Mouse (Mus musculus) brain, embryonic 14.5 days (tissue): ENCODE measurements around the gene Smim7. TPM values are rescaled to one million over a fixed set of nuclear protein-coding genes. Genes with fewer than 3 reads are reported as not detected.

ENCODE experiments used
- DNase-seq: peaks from one replicate; pipeline ENCODE4 v3.0.0-alpha.2; 2011; ENCODE audit warnings: low read depth
- CTCF ChIP-seq: fragments of 200-500 bp; IDR thresholded peaks from 2 replicates; pipeline ENCODE4 v1.5.1; 2012; ENCODE audit warnings: inconsistent platforms, mild to moderate bottlenecking, moderate library complexity, borderline replicate concordance; ENCODE audit not compliant: insufficient read depth, insufficient read length; ENCODE audit errors: extremely low read depth
- POLR2A ChIP-seq: fragments of 200-500 bp; IDR thresholded peaks from 2 replicates; pipeline ENCODE4 v1.6.1; 2012; ENCODE audit warnings: mild to moderate bottlenecking, inconsistent platforms, borderline replicate concordance; ENCODE audit not compliant: poor library complexity, insufficient read depth, insufficient read length, severe bottlenecking; ENCODE audit errors: extremely low read depth
- polyA plus RNA-seq: library from polyadenylated mRNA; depleted of rRNA; stranded (reverse); fragments of >200 nt; gene quantifications from 2 replicates; pipeline ENCODE4 v1.2.3, GENCODE M21; 2012

The Smim7 gene
- polyA plus RNA-seq, 1 experiment, result 82.4 TPM

DNA sequence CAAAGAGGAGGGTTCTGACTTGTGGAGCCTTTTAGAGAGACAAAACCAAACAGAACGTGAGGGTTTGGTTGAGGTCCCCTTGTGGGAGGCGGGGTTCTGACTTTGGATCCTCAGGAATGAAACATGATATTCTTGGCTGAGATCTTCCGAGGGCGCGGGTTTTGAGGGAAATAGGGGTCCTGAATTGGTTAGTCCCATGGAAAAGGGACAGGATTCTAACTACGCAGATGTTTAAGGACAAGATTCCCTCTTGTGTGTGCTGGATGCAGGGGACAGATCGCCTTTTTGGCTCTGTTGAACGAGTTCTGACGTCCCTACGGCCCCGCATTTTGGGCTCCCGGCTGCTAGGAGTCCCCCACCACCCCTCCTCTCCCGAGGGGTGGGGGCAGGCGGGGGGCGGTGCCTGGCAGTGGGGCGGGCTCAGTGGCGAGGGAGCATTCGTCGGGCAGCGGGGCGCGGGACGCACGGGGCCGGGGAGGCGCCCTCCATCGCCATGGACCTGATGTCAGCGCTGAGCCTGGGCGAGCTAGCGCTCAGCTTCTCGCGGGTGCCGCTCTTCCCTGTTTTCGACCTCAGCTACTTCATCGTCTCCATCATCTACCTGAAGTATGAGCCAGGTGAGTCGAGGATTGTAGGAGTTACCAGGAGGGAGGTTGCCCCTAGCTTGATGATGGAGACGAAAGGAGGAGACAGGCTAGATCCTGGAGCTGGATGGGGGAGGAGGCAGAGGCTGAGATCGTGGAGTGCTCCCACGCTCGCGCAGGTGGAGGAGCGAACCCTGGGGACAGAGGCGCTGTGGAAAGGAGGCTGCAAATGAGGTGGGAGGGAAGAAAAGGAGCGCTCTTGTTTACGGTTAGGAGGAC is 954 bp upstream of the Smim7 start, which contains the start of gene Tmem38a:
TSS of gene Tmem38a (plus strand) at position 445 of the 863 bp plus-strand sequence.
- DNase-seq, result peak; percentile 76

DNA sequence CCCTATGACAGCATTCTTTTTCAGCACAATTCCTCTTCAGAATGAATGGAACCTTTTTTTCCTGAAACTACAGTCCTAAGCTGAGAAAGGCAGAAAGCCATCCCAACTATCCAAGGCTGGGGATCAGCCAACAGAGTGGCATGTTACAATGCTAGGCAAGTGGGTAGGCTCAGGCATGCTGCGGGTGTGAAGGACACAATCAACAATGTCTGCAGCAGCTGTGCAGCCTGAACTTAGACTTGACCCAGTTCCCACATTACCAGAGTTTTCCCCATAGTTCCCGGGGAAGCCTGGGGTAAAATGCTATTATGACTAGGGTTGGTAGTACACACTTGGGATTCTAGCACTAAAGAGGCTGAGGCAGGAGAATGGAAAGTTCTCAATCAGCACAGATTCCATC is 4.9 kb downstream of the Smim7 start:
- no peak for DNase-seq

More for the DNA sequence above, 954 bp upstream of the Smim7 start, which contains the start of gene Tmem38a:
- TF ChIP-seq CTCF (no peak), POLR2A (peak; percentile 53; the same call in 1 of the 2 replicates)

DNA sequence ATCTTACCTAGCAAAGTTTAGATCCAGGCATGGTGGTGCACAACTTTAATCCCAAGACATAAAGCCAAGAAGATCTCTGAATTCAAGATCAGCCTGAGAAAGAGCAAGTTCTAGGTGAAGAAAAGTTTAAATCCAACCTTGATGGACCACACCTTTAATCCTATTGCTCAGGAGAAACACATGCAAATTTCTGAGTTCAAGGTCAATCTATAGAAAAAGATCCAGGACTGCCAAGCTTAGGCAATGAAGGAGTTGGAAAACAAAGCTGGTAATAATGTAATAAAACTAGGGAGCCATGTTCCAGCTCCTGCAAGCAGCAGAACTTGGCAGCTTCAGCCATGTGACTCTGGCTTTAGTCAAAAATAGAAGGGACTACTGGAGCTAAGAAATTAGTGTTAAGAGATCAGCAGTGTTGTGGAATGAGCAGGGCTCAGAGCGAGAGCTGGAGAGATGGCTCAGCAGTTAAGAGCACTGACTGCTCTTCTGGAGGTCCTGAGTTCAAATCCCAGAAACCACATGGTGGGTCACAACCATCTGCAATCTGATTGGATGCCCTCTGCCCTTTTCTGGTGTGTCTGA is 9.7 kb downstream of the Smim7 start:
- DNase-seq, result no peak
- TF ChIP-seq CTCF, result no peak
- TF ChIP-seq POLR2A, result no peak

More for the DNA sequence above, 4.9 kb downstream of the Smim7 start:
- TF ChIP-seq CTCF (no peak), POLR2A (no peak)

DNA sequence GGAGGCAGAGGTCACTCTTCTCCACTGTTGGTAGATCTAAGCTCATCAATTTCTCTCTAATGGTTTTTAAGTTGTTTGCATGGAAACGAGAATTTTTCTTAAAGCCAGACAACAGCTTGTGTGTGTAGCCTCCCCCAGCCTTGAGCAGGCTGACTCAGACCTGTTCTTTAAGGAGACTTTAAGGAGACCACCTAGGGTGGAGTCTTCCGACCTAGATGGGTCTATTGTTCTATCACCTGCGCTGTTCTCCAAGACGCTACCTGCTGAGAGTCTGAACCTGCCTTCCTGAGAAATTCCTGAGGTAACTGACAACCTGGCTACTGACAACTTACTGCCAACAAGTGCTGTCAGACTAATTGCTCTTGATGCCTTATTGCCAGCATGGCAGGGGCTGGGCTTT is 15.1 kb downstream of the Smim7 start:
- DNase-seq, result no peak
- no peak for TF ChIP-seq CTCF
- no peak for TF ChIP-seq POLR2A

DNA sequence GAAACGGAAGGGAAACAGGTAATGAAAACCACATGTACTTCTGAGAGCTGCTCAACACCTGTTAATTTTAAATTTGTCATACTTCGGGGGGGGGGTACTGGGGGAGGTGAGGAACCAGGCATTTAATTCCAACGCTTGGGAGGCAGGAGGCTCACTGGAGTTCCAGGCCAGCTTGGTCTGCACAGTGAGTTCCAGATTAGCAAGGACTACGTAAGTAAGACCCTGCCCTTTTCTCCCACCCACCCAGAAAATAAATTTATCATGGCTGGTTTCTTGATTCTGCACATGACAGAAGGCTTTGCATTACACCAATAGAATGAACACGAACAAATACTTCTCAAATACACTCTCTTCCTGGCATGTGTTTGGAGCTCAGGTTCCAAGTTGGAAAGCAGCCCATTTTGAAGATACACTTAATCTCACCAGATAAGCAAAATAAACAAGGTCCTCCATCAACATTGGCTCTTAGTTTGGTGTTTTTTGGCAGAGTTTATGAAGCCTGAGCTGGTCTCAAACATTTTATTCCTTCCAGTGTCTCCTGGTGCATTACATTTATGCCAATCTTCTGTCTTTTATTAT is 21.5 kb downstream of the Smim7 start:
- peak; percentile 54 for DNase-seq
- no peak for TF ChIP-seq POLR2A
- no peak for TF ChIP-seq CTCF

DNA sequence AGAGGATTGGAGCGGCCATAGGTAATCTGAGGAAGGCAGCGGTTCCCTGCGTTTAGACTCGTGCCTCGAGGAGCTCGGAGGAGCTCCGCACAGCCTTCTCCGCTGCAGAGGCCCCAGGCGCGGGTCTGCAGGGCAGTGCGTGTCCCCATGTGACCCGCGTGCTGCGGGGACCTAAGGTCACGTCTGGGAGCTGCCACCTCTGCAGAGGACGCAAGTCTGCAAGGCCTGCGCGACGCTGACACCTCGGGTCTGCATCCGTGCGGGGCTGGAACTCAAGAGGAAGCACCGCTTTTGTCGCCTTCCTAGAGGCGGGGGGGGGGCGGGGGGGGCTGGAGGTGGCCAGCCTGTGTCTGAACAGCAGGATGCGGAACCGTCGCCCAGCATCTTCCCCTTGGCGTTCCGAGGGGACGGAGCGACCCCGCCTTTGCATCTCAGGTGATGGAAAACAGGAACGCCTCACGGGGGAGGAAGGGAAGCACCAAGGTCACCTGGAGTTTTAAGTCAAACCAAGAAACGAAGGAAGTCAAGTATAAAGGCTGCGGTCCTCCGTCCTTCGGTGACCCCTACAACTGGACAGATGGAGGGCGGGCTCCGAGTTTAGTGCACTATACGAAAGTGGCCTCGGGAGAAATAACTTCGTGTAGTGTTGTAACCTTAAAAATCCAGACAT is 22.1 kb downstream of the Smim7 start:
- no peak for TF ChIP-seq POLR2A
- TF ChIP-seq CTCF, result no peak
- no peak for DNase-seq

DNA sequence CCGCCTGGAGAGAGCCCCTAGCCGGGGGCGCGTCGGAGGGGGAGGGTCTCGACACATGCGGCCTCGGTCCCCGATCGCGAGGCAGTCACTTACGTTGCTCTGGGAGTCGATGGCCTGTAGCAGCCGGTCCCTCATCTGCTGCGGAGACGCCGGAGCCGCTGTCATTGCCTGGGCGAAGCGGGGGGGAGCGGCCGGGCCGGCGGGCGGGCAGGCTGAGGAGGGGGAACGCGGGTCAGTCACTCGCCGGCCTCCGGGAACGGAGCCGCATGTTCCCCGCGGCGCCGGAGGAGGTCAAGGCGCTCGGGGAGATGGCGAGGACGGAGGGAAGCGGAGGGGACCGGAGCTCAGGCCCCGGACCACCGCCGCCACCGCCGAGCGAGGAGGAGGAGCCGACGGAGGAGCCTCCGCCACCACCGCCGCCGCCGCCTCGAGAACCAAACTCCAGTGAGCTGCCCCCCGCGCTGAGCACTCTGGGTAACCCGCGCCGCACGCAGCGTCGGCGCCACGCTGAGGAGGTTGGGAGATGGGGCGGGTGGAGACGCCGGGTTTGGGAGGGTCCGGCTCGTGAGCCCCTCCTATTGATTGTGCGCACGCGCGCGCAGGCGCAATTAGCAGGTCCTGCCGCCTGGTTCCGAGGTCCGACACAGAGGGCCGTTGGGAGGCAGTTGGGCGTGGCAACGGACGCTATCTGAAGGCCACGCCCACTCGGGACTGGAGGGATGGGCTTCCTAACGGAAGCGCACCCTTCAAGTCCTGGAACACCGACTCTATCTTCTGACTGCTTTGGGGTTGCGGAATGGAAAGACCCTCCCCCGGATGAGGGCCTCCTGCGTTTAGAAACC is 22.9 kb downstream of the Smim7 start, which contains the start of gene Med26:
TSS of gene Med26 (minus strand) at position 469 of the 842 bp plus-strand sequence.
- TF ChIP-seq POLR2A, result peak; percentile 65
- TF ChIP-seq CTCF, result no peak
- peak; percentile 100 for DNase-seq

DNA sequence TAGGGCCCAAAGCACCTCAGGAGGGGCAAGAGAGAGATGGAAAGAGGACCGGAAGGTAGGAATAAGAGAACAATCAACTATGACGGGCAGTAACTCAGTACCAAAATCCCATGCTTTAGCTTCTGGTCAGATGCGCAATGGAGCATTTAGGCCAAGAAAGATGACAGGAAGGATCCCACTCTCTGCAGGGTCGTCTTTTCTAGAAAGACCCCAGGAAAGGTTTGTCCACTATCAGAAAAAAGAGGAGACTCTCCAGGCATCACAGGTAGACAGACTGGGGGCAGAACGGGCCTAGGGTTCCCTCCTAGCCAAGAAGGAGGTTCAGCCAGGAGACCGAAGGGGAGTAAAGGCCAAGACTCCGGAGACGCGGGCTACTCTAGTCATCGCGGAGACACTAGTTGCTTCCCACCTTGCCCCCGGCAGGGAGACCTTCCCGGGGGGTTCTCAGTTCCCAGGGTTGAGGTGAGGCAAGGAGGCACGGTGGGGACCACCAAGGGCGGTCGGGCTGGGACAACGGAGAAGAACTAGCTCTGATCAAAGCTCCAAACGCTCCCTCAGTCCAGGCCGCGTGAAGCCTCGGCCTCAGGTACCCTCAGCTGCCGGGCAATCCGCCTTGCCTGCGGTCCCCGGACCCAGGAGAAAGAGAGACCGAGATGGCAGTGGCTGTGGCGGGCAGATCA is 23.6 kb downstream of the Smim7 start:
- DNase-seq, result peak; percentile 4
- TF ChIP-seq POLR2A (no peak), CTCF (no peak)

DNA sequence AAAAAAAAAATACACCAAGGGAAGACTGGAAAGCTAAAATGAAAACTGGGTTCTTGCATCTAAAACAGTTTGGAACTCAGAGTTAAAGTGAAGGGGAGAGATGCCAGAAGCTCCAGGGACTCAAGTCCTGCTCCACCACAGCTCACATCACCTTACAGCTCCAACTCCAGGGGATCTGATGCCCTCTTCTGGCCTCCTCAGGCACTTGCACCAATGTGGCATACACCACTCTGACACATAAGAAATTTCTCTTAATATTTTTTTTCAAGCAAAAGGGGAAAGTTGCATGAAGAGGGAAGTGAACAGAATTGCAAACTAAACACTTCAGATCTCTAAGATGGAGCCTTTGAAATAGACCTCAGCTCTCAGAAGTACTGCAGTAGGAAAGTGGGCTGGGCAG is 31.7 kb downstream of the Smim7 start:
- TF ChIP-seq POLR2A, result no peak
- TF ChIP-seq CTCF, result peak; percentile 18; the same call in 1 of the 2 replicates
- no peak for DNase-seq

DNA sequence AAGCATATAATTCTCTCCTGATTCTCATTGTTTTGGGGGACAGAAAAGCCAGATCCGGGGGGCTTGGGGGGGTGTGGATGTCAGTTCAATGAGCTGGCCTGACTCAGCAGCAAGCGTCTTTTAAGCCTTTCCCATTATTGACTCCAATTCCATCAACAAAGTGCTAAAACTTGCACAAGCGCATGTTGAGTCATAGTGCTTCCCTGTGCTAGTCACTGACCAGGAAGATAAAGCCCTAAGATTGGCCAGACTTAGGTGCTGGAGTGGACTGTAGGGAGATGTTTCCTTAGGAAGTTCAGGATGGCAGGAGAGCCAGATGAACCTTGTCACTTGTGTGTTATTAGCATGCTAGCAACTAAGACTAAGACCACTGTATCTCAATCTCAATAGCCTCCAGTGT is 36.0 kb downstream of the Smim7 start:
- DNase-seq, result no peak
- TF ChIP-seq POLR2A (no peak), CTCF (no peak)
